Mouse (Mus musculus): ENCODE data around the gene Sh2b3. TPM values are rescaled to one million over a fixed set of nuclear protein-coding genes. Genes with fewer than 3 reads are reported as not detected.
A peak's percentile ranks its signal among the peaks of the same experiment; 100 is the strongest.
"Not testable (repeated sequence)": the region's sequence is repeated elsewhere in the genome, so short reads cannot be mapped to it uniquely, and the experiment has no call there.

Gene Sh2b3
- polyA plus RNA-seq, 1 experiment from 2014 or later = 20.5 TPM

GRCm38 (mm10) chr5:121858427-121858826, 21.0 kb upstream of the Sh2b3 start:
- WGBS = 86% methylated on average over 12 of the region's 12 CpGs
- no peak for ATAC-seq (ENCODE audit: borderline replicate concordance, extremely low read depth, low FRiP score, low TSS enrichment)
- no peak overlapping the region for H3K27ac ChIP-seq

GRCm38 (mm10) chr5:121856740-121857139, 19.3 kb upstream of the Sh2b3 start:
- WGBS = 80% methylated on average over 11 of the region's 11 CpGs
- no peaks in the 10 kb centered on the region for H3K9me3 ChIP-seq
- H3K4me2 ChIP-seq = no peak overlapping the region
- no peak overlapping the region for H3K9ac ChIP-seq
- H3K36me3 ChIP-seq = peaks cover 20% of the 10 kb centered on the region
- no peak overlapping the region for H3K4me3 ChIP-seq
- 0 out of 2 replicates have a peak, but pooled peaks cover 10% of the 10 kb centered on the region for H3K4me1 ChIP-seq
- no peak for ATAC-seq (ENCODE audit: borderline replicate concordance, extremely low read depth, low FRiP score, low TSS enrichment)
- no peaks in the 10 kb centered on the region for H3K27me3 ChIP-seq
- H3K27ac ChIP-seq = no peak overlapping the region

More at GRCm38 (mm10) chr5:121858427-121858826, 21.0 kb upstream of the Sh2b3 start:
- peaks cover 3% of the 10 kb centered on the region for H3K36me3 ChIP-seq
- H3K4me1 ChIP-seq = 0 out of 2 replicates have a peak, but pooled peaks cover 8% of the 10 kb centered on the region
- H3K9ac ChIP-seq = no peak overlapping the region
- no peak overlapping the region for H3K4me2 ChIP-seq
- H3K27me3 ChIP-seq = no peaks in the 10 kb centered on the region
- no peaks in the 10 kb centered on the region for H3K9me3 ChIP-seq
- H3K4me3 ChIP-seq = no peak overlapping the region

DNA sequence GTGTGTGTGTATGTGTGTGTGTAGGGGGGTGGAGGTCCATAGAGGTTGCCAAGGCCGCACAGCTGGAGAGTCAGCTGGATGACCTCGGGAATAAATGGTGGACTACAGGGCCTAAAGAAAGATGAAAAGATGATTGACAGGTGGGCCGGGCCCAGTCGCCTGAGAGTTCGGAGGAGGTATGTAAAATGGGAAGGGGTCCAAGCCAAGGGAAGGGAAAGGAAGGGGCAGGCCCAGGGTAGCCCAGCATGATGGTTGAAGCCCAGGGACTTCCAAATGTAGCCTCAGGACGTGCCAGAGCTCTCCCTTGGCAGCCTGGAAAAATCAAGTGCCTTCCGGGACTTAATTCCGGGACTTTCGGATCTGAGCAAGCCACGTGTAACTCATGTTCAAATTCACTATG, 17.3 kb upstream of the Sh2b3 start:
- Histone ChIP-seq H3K9ac (no peak overlapping the region), H3K4me2 (no peak overlapping the region), H3K27ac (no peak overlapping the region), H3K27me3 (no peaks in the 10 kb centered on the region), H3K4me3 (no peak overlapping the region), H3K9me3 (no peaks in the 10 kb centered on the region), H3K4me1 (peaks cover 23% of the 10 kb centered on the region), H3K36me3 (peaks cover 22% of the 10 kb centered on the region)
- ATAC-seq (ENCODE audit: borderline replicate concordance, extremely low read depth, low FRiP score, low TSS enrichment) = no peak
- WGBS = 75% methylated on average over 10 of the region's 10 CpGs

DNA sequence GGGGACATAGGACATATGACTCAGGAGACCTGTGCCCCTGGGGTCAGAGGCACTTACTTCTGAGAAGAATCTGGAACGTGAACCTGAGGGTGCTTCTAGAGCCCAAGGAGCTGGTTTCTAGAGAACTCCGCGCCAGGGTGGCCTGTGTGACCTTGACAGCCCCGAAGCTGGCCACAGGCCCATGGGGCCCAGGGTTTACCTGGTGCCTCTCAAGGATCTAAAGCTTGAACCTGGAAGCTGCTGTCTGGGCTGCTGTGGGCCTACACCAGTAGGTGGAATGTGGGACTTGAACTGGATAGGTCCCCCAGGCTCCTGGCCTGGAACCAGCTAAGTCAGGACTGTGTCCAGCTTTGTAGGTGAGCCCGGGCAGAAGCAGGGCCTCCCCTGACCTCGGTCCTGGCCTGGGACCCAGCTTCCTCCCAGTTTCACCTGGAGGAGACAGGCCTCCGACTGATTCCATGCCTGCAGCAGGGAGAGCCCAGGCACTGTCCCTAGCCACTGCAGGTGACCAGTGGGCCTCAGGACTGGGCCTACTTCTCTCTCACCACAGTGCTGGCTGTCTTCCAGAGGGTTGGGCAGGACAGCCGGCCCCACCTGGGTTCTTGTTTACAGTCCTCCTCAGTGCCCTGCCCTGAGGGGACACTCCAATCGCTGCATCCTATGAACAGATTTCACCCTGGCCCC, 16.1 kb upstream of the Sh2b3 start:
- Histone ChIP-seq H3K36me3 (peaks cover 22% of the 10 kb centered on the region), H3K4me2 (no peak overlapping the region), H3K4me3 (no peak overlapping the region), H3K27ac (peak overlapping the region; percentile 33; the same call in 1 of the 2 replicates), H3K9me3 (no peaks in the 10 kb centered on the region), H3K4me1 (peaks cover 27% of the 10 kb centered on the region), H3K9ac (no peak overlapping the region), H3K27me3 (no peaks in the 10 kb centered on the region)
- 77% methylated on average over 9 of the region's 9 CpGs for WGBS
- 0 out of 2 replicates have a peak, but pooled peaks have one; percentile 33 for ATAC-seq (ENCODE audit: borderline replicate concordance, extremely low read depth, low FRiP score, low TSS enrichment)

GRCm38 (mm10) chr5:121849478-121850349, 12.3 kb upstream of the Sh2b3 start:
- 28% methylated on average over 20 of the region's 20 CpGs for WGBS
- no peak for ATAC-seq (ENCODE audit: borderline replicate concordance, extremely low read depth, low FRiP score, low TSS enrichment)

DNA sequence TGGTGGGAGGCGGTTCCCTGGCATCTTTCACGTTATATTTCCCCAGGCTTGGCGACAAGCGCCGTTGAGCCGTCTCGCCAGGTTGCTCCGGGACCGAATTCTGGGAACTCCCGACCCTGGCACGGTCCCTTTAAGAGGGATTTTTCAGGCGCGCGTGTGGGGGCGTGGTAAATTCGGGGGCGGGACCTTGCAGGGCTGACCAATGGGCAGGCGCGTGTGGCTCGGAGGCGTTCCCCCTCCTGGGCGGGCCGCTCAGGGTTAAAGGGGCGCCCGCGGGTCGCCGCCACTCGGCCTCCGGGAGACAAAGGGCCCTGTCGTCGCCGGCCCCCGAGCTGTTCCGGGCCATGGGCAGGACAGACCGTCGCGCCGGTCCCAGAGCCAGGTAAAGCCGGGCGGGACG, 11.3 kb upstream of the Sh2b3 start, which contains the start of gene Pheta1:
Gene Pheta1, plus strand, starts transcription at position 242 of the 400 bp plus-strand sequence.
- WGBS = under 1% methylated on average over 42 of the region's 42 CpGs
- Histone ChIP-seq H3K36me3 (peaks cover 21% of the 10 kb centered on the region), H3K9me3 (no peaks in the 10 kb centered on the region), H3K4me2 (peak within 1 kb of the TSS; percentile 90), H3K4me3 (peak within 1 kb of the TSS; percentile 92), H3K4me1 (peaks cover 31% of the 10 kb centered on the region), H3K9ac (peak within 1 kb of the TSS; percentile 71), H3K27me3 (peaks cover 9% of the 10 kb centered on the region; the same call in 1 of the 2 replicates), H3K27ac (peak within 1 kb of the TSS; percentile 89)
- peak; percentile 90 for ATAC-seq (ENCODE audit: borderline replicate concordance, extremely low read depth, low FRiP score, low TSS enrichment)

More at GRCm38 (mm10) chr5:121849478-121850349, 12.3 kb upstream of the Sh2b3 start:
- Histone ChIP-seq H3K4me1 (peaks cover 35% of the 10 kb centered on the region), H3K27me3 (no peaks in the 10 kb centered on the region), H3K9me3 (no peaks in the 10 kb centered on the region), H3K9ac (peak overlapping the region; percentile 71), H3K4me2 (peak overlapping the region; percentile 90), H3K27ac (no peak overlapping the region), H3K36me3 (peaks cover 22% of the 10 kb centered on the region), H3K4me3 (peak overlapping the region; percentile 92)

DNA sequence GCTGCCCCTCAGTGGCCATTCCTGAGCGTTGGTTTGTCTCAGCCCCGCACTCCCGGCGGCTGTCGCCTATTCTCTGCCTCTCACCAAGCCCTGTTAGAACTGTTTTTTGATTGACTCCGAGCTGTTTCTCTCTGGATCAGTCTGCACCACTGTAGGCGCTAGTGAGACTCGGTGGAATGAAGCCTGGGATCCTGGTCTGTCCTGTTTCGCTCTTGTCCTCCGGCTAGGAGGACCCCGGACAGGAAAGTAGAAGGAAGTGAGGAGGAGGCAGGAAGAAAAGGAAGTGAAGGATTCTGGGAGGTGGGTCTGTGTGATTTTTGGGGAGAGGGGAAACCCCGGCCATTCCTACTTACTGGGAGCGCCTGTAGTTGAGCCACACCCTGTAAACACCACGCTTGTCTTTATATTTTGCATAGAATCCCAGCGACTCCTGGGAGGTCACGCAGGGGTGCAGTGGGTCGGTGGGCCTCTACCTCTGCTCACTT, 10.6 kb upstream of the Sh2b3 start:
- peaks cover 32% of the 10 kb centered on the region for H3K4me1 ChIP-seq
- peak overlapping the region; percentile 89 for H3K27ac ChIP-seq
- peak; percentile 32; the same call in 1 of the 2 replicates for ATAC-seq (ENCODE audit: borderline replicate concordance, extremely low read depth, low FRiP score, low TSS enrichment)
- peak overlapping the region; percentile 92 for H3K4me3 ChIP-seq
- H3K9me3 ChIP-seq = no peaks in the 10 kb centered on the region
- peaks cover 15% of the 10 kb centered on the region for H3K27me3 ChIP-seq
- WGBS = under 1% methylated on average over 17 of the region's 17 CpGs
- peaks cover 15% of the 10 kb centered on the region for H3K36me3 ChIP-seq
- peak overlapping the region; percentile 90 for H3K4me2 ChIP-seq
- H3K9ac ChIP-seq = peak overlapping the region; percentile 71

DNA sequence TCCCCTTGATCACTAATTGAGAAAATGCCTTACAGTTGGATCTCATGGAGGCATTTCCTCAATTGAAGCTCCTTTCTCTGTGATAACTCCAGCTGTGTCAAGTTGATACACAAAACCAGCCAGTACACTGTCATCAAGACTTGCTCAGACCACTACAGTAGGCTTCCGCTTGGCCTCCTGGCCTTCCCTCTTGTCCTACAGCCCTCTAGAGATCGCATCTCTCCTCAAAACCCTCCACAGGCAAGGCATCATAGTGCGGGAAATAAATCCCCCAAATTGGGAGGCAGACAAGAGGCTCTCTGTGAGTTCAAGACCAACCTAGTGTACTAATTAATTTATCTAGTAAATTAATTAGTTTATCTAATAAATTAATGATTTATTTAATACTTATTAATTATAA, 9.8 kb upstream of the Sh2b3 start:
- not testable (repeated sequence) for ATAC-seq (ENCODE audit: borderline replicate concordance, extremely low read depth, low FRiP score, low TSS enrichment); H3K27ac ChIP-seq; H3K4me3 ChIP-seq; H3K9me3 ChIP-seq; H3K9ac ChIP-seq; H3K36me3 ChIP-seq; H3K4me2 ChIP-seq
- Histone ChIP-seq H3K27me3 (peaks cover 17% of the 10 kb centered on the region), H3K4me1 (peaks cover 38% of the 10 kb centered on the region)
- WGBS = 76% methylated on average over 3 of the region's 3 CpGs

DNA sequence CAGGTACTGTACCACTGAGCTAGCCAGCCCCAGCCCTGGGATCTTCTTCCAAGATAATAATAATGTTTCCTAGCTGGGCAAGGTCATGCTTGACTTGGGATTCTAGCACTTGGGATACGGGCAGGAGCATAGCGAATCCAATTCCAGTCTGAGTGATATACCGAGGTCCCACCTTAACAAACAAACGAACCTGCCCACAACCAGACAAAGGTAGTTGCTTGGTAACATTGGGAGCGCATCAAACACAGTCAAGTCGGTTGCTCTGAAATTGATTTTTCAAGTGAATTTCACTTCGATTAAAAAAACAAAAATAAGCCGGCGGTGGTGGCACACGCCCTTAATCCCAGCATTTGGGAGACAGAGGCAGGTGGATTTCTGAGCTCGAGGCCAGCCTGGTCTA, 8.9 kb upstream of the Sh2b3 start:
- no peak overlapping the region for H3K4me2 ChIP-seq
- H3K27ac ChIP-seq = no peak overlapping the region
- H3K36me3 ChIP-seq = no peaks in the 10 kb centered on the region
- peaks cover 43% of the 10 kb centered on the region for H3K4me1 ChIP-seq
- WGBS = 71% methylated on average over 11 of the region's 11 CpGs
- H3K9me3 ChIP-seq = no peaks in the 10 kb centered on the region
- H3K27me3 ChIP-seq = peaks cover 20% of the 10 kb centered on the region
- no peak overlapping the region for H3K9ac ChIP-seq
- no peak for ATAC-seq (ENCODE audit: borderline replicate concordance, extremely low read depth, low FRiP score, low TSS enrichment)
- no peak overlapping the region for H3K4me3 ChIP-seq

DNA sequence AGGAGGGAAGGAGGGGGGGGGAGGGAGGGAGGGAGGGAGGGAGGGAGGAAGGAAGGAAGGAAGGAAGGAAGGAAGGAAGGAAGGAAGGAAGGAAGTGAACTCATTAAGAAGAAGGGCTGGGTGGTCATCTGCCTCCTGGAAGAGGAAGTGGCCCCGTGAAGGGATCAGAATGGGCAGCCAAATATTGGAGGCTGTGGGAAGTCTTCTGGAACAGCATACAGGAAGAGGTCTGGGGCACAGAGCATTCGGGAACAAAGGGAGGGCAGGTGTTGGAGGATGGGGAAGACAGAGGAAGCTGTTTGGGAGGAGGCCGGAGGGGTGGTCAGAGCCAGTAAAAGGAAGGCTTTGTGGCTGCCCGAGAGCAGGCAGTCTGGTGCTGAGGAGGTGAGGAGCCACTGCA, 7.9 kb upstream of the Sh2b3 start:
- Histone ChIP-seq H3K4me2 (no peak overlapping the region), H3K9me3 (no peaks in the 10 kb centered on the region), H3K4me3 (no peak overlapping the region), H3K36me3 (no peaks in the 10 kb centered on the region), H3K27ac (no peak overlapping the region), H3K4me1 (peaks cover 36% of the 10 kb centered on the region), H3K9ac (no peak overlapping the region), H3K27me3 (peaks cover 20% of the 10 kb centered on the region)
- no peak for ATAC-seq (ENCODE audit: borderline replicate concordance, extremely low read depth, low FRiP score, low TSS enrichment)
- WGBS = 20% methylated on average over 4 of the region's 4 CpGs

GRCm38 (mm10) chr5:121843138-121843905, 5.9 kb upstream of the Sh2b3 start:
- Histone ChIP-seq H3K27me3 (peaks cover 20% of the 10 kb centered on the region), H3K36me3 (no peaks in the 10 kb centered on the region), H3K9ac (peak overlapping the region; percentile 22; the same call in 1 of the 2 replicates), H3K4me1 (peaks cover 37% of the 10 kb centered on the region), H3K9me3 (no peaks in the 10 kb centered on the region), H3K4me3 (peak overlapping the region; percentile 55), H3K27ac (peak overlapping the region; percentile 61; the same call in 1 of the 2 replicates), H3K4me2 (peak overlapping the region; percentile 96)
- no peak for ATAC-seq (ENCODE audit: borderline replicate concordance, extremely low read depth, low FRiP score, low TSS enrichment)
- 12% methylated on average over 17 of the region's 17 CpGs for WGBS
